Mouse (Mus musculus) stomach, postnatal 0 days (tissue): ENCODE results near the gene Atat1.

Experiments used
- CTCF ChIP-seq: IDR thresholded peaks from 2 replicates; pipeline ENCODE4 v1.5.1; 2016; ENCODE audit warnings: antibody characterized with exemption, low read depth, mild to moderate bottlenecking, moderate library complexity
- EP300 ChIP-seq: optimal IDR thresholded peaks from 2 replicates; pipeline ENCODE3; 2016; ENCODE audit warnings: antibody characterized with exemption

GRCm38 (mm10) chr17:35920862-35921562 is 11.1 kb upstream of the Atat1 start:
- peak; percentile 80 for TF ChIP-seq CTCF
- no peak for TF ChIP-seq EP300
